Mouse (Mus musculus): ENCODE measurements around the gene Mmp15.

Mmp15 gene

DNA sequence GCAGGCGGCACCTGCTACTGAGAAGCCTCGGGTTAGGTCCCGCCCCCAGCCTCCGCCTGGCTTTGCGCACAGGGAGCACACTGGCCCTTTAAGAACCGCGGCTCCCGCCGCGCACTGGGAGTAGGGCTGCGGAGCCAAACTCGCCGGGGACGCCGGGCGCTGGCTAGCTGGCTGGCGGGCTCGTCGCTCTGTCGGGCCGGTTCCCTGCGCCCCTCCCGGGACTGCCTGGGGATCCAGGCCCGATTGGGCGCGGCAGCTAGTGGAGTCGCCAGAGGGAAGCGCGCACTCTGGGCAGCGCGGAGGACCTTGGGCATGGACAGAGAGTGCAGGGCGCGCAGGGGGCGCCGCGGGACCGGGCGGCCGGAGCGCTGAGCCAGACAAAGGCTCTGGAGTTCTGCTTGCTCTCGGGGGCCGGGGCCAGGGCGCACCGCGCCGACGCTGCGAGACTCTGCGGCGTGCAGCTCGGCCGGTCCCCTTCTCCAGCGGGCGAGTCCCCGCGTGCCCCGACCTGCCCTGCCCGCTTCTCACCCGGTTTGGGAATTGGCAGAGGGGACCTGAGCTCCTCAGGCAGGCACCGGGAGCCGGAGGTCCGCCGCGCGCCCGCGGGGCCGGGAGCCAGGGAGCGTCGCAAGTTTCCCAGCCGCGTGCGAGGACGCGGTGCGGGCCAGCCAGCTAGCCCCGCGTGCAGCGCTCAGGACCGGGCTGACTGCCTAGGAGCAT is at the start of gene Mmp15:
Mmp15 (plus strand) TSS at position 118 of the 720 bp plus-strand sequence.
- peak; percentile 72 for DNase-seq (ENCODE audit: low read depth, low spot score)

DNA sequence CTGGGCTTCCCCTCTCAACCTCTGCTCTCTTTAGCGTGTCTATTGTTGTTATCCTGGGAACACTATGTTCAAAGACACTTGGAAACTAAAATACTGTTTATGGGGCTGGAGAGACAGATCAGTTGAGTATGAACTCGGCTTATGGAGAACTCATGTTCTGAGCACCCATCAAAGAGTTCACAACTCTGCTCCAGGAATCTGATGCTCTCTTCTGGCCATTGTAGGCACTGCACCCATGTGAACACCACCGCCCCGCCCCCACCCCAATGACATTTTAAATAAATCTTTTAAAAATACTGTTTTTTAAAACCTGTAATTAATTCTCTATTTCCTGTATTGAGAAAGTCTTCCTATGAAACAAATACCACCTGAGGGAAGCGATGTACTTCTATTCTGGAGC is 49.7 kb upstream of the Mmp15 start:
- DNase-seq (ENCODE audit: low read depth, low spot score): peak; percentile 38

DNA sequence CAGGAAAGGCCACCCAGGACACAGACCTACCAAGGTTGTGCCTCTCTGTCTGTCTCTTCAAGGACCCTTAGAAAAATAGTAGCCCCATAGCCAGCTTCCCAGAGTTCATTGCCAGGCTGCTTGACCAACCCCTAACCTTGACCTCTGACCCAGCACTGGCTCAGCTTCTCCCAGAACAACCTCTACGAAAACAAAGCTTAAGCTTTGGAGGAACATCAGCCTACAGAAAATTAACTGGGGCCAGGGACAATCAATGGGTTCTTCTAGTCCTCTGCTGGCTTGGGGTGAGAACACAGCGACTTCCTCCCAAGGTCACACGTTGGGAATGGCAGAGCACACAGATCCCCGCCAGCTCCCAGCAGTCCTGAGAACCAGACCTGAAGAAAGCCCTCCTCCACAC is 46.5 kb upstream of the Mmp15 start:
- DNase-seq (ENCODE audit: low read depth, low spot score): no peak

DNA sequence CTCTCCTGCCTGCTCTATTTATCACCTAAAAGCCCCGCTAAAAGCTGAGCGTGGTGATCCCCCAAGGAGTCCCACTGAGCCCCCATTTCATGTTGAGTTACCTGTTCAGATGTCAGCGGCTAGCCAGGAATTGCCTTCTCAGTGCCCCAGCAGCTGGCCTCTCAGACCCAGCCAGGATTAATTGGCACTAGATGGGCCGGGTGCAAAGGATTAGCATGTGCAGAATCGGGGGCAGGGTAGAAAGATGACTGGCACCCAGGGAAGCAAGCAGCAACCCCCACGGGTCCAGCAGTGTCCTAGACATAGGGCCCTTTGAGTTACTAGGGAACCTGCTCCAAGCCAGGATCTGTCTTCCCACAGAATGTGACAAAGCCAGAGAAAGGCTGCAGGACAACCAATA is 45.6 kb upstream of the Mmp15 start, which contains the start of gene Cngb1:
Cngb1 (minus strand) TSS at position 155 of the 400 bp plus-strand sequence.
- no peak for DNase-seq (ENCODE audit: low read depth, low spot score)

DNA sequence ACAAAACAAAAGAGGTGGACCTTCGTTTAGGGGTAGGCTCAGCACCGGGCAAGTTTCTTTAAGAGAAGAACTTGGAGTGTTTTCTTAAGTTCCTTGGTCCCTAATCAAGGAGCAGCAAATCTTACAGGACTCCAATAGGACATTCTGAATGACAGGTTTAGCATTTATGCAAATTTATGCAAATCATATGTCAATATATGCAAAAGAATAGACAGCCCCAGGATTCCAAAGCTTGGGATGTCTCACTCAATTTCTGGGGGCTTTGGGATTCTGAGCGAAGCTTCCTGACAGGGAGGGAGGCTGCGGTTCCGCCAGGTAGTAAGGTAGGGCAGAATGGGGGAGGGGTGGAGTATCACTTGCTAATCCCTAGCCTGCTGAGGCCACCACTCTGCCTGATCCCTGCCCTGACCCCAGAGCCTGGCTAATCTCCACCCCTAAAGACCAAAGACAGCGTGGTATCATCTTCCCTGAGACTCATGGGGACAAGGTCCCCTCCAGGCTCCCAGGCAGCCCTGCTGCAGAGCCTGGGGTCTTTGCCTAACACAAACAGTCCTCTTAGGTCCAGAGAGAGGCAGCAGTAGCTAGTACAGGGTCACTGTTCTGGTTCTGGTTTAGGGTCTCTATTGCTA is 41.6 kb upstream of the Mmp15 start, which contains the start of gene Tepp:
Tepp (plus strand) TSS at position 225 of the 629 bp plus-strand sequence.
- no peak for DNase-seq (ENCODE audit: low read depth, low spot score)

DNA sequence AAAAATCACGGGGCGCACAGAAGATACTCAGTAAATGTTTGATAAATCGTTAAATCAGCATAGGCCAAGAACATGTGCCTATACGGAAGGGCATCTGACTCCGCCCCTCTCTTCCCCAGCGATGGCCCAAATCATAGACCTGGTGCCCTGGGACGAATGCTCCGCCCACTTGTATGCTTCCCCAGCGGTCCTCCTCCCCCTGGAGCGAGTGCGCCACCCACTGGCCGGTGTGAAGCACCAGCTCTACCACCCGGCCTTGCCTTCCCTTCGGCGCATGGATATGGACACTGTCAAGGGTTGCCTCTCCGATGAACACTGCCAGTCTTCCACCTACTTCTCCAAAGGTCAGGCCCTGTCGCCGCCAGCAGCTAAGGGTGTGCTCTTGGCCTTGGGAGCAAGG is 39.2 kb upstream of the Mmp15 start:
- DNase-seq (ENCODE audit: low read depth, low spot score): no peak

DNA sequence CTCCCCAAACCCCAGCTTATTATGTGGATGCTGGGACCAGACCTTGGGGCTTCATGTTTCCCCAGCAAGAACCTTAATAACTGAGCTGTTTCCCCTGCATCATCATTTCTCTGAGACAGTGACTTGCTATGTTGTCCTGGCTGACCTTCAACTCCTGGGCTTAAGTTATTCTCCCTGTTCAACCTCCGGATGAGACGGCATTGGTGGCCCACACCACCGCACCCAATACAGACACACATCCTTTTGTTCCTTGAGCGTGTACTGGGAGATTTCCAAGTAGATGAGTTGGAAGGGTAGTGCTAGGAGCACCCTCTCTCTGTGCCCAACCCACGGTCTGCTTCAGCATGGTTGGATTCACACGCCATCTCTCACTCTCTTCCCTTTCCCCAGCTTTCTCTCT is 38.2 kb upstream of the Mmp15 start:
- no peak for DNase-seq (ENCODE audit: low read depth, low spot score)

DNA sequence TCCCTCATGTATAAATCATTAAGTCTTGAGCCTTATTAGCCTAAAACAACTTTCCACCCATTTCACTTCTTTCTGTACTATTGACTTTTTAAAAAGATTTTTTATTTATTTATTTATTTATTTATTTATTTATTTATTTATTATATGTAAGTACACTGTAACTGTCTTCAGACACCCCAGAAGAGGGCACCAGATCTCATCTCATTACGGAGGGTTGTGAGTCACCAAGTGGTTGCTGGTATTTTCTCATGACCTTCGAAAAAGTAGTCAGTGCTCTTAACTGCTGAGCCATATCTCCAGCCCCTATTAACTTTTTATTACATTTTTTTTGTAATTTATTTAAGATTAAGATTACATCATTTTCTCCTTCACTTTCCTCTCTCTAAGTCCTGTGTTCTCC is 37.4 kb upstream of the Mmp15 start:
- DNase-seq (ENCODE audit: low read depth, low spot score): no peak

DNA sequence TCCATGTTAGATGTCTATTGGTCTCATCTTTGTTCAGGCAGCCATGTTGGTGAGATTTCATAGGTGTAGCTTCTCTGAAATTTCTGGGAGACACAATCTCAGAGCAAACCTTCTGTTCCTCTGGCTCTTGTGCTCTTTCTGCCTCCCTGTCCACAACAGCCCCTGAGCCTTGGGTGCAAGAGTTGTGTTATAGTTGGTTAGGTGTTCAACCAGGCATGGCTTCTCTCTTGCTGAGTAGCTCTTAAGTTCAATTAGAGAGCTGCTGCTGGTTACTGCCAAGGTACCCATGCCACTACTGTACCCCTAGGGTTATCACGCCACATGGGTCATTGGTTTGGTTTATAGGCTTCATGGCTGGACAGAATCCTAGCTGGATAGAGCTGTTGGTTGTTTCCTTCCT is 36.7 kb upstream of the Mmp15 start:
- no peak for DNase-seq (ENCODE audit: low read depth, low spot score)

DNA sequence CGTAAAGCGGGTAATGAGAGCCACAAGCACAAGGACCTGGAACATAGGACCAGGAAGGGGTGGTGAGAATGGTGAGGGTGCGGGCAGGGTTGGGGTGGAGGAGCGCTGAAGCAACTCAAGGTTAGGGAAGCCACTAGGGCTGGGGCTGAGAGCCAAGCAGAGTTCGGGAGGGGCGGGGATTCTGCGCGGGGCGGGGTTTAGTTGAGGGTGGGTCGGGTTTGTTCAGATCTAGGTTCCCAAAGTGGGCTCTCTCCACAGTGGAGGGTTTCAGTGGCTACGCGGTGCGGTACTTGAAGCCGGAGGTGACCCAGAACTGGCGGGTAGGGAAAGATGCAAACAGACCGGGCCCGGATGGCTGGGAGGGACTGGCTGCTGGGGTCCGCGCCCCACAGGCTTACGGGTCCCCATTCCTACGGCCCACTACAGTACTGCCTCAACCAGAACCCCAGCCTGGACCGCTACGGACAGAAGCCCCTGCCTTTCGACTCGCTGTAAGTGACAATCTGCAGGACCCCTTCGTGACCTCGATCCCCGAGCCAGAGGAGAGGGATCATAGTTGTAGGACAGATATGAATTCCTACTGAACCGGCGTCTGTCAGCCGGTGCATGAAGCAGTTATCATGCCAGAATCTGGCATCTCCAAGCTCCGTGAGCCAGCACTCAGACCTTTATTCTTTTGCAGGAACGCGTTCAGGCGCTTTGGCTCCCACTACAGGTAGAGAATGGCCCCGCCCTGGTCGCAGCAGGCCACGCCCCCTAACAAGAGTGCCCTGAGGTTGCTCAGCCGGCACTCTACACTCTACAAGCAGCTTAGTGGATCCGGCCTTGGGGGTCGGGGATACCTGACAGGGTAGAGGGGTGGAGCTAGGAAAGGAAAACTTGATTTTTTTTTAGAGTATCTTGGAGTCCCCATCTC is 31.6 kb upstream of the Mmp15 start:
- peak; percentile 53 for DNase-seq (ENCODE audit: low read depth, low spot score)

DNA sequence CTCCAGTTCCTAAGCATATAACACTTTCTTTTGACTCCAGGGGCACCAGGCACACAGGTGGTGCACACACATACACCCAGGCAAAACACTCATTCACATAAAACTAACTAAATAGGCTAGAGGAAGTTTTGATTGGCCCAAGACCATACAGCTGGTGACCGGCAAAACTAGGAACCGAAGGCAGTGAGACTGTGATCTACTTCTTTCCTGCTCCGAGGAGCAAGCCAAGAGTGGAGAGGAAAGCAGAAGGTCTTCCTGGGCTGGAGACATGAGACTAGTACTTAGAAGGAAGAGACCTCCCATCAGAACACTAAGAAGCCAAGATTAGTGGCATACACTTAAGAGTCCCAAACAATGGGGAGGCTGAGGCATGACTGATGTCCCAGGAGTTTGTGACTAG is 28.9 kb upstream of the Mmp15 start:
- DNase-seq (ENCODE audit: low read depth, low spot score): no peak

DNA sequence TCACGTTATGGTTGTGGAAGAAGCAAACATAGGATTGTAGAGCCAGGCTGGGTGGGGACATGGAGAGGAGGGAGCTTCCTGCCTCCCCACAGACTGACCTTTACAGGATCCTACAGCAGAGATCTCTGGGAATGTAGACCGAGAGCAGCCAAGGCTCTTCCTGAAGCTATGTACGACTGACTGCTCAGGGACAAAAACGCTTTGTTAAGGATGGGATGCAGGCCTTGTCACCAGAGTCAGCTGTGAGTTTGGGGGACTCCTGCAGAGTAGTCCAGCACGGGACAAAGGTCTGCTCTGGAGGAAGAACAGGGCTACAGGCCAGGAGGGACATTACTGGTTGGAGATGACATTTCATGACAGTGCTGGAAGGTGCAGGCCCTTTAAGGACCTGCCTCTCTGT is 27.4 kb upstream of the Mmp15 start:
- no peak for DNase-seq (ENCODE audit: low read depth, low spot score)

DNA sequence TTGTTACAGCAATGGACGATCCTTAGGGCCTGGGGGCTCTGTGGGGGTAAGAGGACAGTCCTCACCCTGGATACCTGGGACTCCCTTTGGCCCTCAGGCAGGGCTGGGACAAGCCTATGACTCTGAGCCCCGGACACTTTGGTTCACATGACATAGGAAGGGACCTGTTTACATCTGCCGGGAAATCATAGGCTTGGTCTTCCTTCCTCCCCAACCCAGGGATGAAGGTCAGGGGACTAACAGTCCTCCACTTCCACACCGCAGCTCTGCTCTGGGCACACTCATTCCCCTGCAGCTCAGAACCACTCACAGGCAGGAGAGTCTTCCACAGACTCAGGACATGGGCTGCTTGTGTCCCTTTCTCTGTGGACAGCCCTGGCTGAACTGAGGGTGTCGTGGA is 25.2 kb upstream of the Mmp15 start:
- DNase-seq (ENCODE audit: low read depth, low spot score): no peak

DNA sequence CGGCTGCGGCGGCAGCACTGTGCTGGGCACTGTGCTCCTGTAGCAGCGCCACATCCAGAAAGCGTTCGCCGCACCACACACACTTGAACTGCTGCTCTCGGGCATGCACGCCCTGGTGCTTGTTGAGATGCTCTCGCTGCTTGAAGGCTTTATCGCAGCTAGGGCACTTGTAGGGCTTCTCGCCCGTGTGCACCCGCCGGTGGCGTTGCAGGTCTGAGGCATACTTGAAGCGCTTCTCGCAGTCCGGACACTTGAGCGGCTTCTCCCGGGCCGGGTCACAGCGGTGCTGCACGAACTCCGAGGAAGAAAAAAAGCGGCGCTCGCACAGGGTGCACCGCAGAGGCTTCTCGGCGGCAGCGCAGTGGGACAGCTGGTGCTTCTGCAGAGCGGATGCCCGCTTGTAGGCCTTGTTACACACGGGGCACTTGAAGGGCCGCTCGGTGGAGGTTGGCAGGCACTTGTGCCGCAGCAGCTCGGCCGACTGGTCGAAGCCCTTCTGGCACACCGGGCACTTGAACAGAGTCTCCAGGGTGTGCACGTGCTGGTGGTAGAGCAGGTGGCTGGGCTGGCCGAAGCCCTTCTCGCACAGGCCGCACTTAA is 24.1 kb upstream of the Mmp15 start:
- DNase-seq (ENCODE audit: low read depth, low spot score): no peak

DNA sequence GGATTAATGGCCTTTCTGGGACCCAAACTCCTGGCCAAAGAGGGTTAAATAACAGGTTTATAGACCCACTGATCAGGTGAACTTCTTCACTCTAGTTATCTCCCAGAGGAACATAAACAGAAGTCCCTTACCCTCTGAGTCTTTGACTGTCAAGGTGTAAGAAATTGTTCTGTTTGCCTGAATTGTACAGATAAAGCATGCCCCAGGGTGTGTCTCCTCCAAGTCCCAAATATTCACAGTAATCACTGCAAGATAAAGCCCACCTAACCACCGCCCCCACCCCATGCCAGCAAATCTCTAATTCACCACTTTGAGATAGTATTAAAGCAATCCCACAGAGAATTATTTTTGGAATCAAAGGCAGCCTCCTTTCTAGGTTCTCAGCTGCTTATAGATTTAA is 21.7 kb upstream of the Mmp15 start:
- DNase-seq (ENCODE audit: low read depth, low spot score): no peak

DNA sequence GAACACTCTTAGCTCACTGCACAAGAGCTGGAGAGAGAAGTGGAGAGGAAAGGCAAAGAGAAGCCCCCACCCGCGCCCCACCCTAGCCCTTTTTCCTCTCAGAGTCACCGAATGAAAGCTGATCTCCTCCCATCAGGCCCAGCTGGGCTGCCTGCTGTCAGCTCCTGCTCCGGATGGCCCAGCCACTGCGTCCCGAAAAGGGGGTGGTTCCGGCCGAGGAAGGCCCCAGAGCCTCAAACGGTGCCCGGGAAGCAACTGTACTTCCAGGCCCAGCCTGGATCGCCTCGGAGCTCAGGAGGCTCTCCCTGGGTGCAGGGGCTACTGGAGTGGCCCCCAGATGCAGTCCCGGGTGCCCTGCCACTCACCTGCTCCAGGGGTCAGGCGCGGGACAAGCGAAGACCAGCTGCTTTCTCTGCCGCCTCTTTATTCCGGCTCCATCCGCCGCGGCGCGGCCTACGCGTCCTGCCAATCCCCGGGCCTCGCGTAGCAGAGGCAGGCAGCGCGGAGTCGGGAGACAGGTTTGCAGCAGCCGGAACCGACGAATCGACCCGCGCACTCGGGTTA is 20.8 kb upstream of the Mmp15 start:
- peak; percentile 72 for DNase-seq (ENCODE audit: low read depth, low spot score)

DNA sequence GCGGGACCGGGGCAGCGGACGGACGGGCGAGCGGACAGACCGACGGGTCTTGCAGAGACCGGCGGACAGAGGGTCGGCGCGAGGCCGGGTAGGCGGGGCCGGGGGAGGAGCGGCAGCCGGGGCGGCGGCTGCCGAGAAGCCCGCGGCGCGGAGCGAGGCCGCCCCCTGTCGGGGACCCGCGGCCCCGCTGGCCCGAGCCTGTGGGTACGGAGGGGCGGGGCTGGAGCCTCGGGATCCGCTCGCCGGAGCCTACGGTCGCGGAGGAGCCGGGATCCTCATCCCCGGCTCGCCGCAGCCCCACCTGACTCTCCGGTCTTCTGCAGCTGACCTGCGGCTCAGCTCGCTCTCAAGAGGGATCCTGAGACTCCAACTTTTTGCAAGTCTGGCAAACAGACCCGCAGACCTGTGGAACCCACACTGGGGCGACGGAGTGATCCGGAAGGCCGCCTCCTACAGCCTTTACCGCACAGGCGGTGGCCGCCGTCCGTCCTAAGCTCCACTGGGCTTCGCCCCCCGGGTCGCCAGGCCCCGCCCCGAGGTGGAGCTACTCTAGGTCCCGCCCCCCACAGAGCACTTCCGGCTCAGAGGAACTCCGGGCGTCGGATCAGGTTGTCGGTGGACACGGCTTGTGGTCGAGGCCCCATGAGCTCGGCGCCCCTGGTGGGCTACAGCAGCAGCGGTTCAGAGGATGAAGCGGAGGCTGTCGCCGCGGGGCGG is 20.2 kb upstream of the Mmp15 start, which contains the start of the genes Zfp319 and Usb1:
Zfp319 (minus strand) TSS at position 231 of the 717 bp plus-strand sequence.
Usb1 (plus strand) TSS at position 565 of the 717 bp plus-strand sequence.
- peak; percentile 94 for DNase-seq (ENCODE audit: low read depth, low spot score)

DNA sequence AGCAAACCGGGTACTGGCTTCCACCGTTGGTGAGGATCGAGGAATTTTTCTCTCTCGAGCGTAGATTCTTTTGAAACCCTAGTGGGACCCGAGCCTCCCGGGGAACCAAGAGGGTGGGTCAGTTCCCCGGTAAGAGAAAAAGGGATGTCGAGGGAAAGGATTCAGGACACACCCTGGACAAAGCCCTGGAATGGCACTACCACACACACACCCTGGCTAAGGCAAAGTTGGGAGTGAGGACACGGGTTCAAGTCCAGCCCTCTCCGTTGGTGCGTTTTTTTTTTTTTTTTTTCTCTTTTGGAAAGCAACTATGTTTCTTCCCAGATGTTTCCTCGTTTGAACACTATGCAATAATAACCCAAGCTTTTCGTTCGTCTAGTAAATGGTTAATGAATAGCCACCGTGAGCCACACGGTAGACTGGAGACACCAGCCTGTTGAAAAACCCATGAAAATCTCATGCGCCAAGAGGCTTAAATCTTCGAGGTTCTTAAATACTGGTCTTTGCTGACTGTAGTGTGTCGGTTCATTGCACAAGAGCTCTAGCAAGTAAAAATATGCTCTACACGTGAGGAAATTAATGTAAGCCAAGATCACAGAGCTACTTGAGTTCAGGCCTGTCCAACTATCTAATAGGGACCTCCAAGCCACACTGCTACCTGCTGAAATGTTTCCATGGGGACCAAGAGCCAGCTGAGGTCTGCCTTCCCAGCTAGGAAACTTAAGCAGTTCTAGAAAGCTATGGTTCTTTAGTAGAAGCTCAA is 19.4 kb upstream of the Mmp15 start:
- no peak for DNase-seq (ENCODE audit: low read depth, low spot score)

DNA sequence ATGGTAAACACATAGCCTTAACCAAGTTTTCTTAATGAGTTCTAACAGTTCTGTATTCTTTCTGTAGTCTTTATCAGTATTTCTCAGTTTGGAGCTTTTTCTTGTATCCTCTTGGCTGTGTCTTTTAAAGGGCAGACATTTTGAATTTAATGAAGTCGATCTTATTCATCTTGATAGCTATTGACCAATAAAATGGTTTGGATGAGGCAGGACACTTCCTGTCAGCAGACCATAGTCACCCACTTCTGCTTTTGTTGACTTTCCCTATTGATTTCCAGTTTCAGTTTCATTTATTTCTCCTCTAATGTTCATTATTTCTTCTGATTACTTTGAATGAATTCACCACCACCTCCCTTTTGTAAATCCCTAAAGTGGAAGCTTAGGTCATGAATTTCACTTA is 16.4 kb upstream of the Mmp15 start:
- no peak for DNase-seq (ENCODE audit: low read depth, low spot score)

DNA sequence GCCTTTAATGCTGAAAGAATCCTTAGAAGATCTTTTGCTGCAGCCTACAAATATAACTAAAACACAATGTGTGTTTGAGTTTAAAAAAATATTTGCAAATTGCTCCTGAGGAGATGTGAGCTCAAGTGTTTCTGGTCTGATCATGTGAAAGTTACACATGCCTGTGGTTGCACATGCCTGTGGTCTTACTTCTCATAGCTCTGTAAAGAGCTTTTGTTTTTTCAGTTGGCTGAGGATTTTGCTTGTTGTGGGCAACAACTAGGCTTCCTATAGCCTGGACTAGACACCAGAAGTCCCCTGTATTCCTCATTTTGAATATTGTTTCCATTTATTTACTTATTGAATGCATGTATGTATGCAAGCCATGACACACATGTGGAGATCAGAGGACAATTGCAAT is 15.7 kb upstream of the Mmp15 start:
- no peak for DNase-seq (ENCODE audit: low read depth, low spot score)
